Mouse (Mus musculus): Measurements from ENCODE around the gene Proser1. TPM values are rescaled to one million over a fixed set of nuclear protein-coding genes. Genes with fewer than 3 reads are reported as not detected.

The Proser1 gene
- total RNA-seq, 2 experiments from 2014 or later = 10.9 to 12.0 TPM

GRCm38 (mm10) chr3:53530305-53530704 lies 66.8 kb downstream of the Proser1 start:
- intact Hi-C loops (cut with DNase I) = no loop called here
- no peak for DNase-seq

Other genes starting within 250 kb of the Proser1 start
- 1 to 10 TPM; 5.7 to 6.9 TPM for gene Nhlrc3, start 334 bp upstream of the Proser1 start, total RNA-seq (2021)
- not detected for gene Stoml3, start 25.0 kb downstream of the Proser1 start, total RNA-seq (2021)
- 10 to 100 TPM; 14.6 to 15.0 TPM for gene Frem2, start 193.7 kb downstream of the Proser1 start, total RNA-seq (2021)

Data from heart, postnatal 14 days (tissue).